Mouse (Mus musculus): Measurements from ENCODE around the gene Pla1a.

DNA sequence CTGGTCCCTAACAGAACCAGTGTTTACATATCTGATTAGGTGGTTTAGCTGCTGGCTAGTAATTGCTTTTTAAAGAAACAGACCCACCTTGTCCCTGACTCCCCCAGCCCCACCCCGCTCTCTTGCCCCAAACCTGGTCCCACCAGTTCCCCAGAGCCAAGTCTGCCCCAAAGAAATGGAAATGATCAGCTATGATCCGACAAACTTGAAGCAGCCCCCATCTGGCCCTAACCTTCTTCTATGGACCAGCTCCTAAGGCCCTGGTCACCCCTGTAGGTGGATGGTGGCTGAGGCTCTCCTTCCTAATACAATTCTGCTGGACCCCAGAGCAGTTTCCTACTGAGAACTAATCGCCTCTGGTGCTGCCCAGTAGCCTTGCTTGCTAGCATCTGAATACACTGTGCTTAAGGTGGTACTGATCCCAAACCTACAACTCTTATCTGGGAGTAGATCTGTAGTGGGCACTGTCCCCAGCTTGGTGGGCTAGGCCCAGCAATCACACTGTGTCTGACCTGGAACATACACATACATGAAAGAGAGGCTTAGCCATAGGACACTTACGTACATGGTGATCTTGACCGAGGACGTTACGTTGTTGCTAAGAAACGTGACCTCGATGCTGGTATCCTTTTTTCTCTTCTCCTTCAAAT, 32.5 kb downstream of the Pla1a start:
- no peak for TF ChIP-seq POLR2A (IDR thresholded peaks at IDR 0.05; ENCODE audit: borderline replicate concordance, control insufficient read depth, low read depth, low read length)
- TF ChIP-seq CTCF (IDR thresholded peaks at IDR 0.05; ENCODE audit: control insufficient read depth, insufficient read depth, low read length) = no peak
